Mouse (Mus musculus): ENCODE results near the gene Mien1. TPM values are rescaled to one million over a fixed set of nuclear protein-coding genes. Genes with fewer than 3 reads are reported as not detected.
A peak's percentile ranks its signal among the peaks of the same experiment; 100 is the strongest.

Mien1 gene
- polyA plus RNA-seq, 1 experiment = 37.1 TPM

DNA sequence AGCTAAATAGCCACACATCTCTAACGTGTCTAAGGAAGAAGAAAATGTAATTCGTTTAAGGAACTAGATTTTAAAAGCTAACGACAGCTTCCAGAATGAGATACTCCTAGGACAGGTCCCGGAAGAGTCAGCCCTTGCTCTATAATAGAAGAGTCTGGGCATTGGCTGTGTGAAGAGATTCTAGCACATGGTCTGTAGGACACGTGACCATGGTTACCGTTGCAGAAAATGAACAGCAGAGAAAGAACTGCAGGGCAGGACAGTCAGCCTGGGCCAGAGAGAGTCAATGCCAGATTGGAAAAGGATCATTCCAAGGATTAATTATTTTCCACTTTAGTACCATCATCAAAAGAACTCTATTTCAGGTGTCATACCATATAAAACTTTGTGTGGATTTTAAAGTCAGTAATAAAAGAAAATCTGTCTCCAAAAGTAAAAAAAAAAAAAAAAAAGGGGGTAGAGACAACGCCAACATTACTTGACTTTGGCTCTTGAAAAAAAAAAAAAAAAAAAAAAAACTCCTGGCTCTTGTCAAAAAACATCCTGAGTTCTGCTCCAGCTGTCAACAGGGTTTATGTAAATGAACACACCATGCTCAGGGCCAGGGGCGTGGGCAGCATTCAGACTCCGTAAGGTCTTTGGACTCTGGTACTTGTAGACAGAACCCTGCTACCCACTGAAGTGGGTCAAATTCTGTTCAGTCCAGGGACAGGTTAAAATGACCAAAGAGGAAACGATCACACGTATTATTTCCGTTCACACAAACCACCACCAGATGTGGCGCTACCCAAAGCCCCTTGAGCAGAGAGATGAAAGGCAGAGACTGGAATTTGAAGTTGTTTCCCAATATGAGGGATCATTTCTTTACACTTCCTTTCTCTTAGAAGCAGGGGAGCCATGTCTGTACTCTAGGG, 40.5 kb upstream of the Mien1 start:
- WGBS = 41% methylated on average over 13 of the region's 13 CpGs
- TF ChIP-seq POLR2A (IDR thresholded peaks at IDR 0.05; ENCODE audit: low read depth, low read length) = no peak
- TF ChIP-seq CTCF (IDR thresholded peaks at IDR 0.05; ENCODE audit: extremely low read depth, insufficient read depth, insufficient read length, insufficient replicate concordance) = no peak
- Histone ChIP-seq H3K4me3 (ENCODE audit: extremely low read depth, insufficient read depth, insufficient read length) (no peak overlapping the region), H3K4me1 (ENCODE audit: control insufficient read depth, insufficient read depth, insufficient read length) (peaks cover 20% of the 10 kb centered on the region; the same call in 1 of the 2 replicates), H3K36me3 (ENCODE audit: control insufficient read depth, insufficient read depth, low read length) (peaks cover 8% of the 10 kb centered on the region), H3K27me3 (ENCODE audit: control insufficient read depth, insufficient read depth, low read length) (no peaks in the 10 kb centered on the region), H3K27ac (ENCODE audit: insufficient read depth, low read length) (peak overlapping the region; percentile 67)
- DNase-seq (ENCODE audit: low read depth in 1 of 2, low spot score in 2 of 2) = no peak

- 45% methylated on average over 14 of the region's 14 CpGs for WGBS
- Histone ChIP-seq H3K36me3 (ENCODE audit: control insufficient read depth, insufficient read depth, low read length) (peaks cover 10% of the 10 kb centered on the region; the same call in 1 of the 2 replicates), H3K4me3 (ENCODE audit: extremely low read depth, insufficient read depth, insufficient read length) (peak overlapping the region; percentile 40), H3K27ac (ENCODE audit: insufficient read depth, low read length) (peak overlapping the region; percentile 74), H3K27me3 (ENCODE audit: control insufficient read depth, insufficient read depth, low read length) (no peaks in the 10 kb centered on the region), H3K4me1 (ENCODE audit: control insufficient read depth, insufficient read depth, insufficient read length) (peaks cover 20% of the 10 kb centered on the region; the same call in 1 of the 2 replicates)
- no peak for DNase-seq (ENCODE audit: low read depth in 1 of 2, low spot score in 2 of 2)
- TF ChIP-seq CTCF (IDR thresholded peaks at IDR 0.05; ENCODE audit: extremely low read depth, insufficient read depth, insufficient read length, insufficient replicate concordance) = no peak
- TF ChIP-seq POLR2A (IDR thresholded peaks at IDR 0.05; ENCODE audit: low read depth, low read length) = no peak
Measured at GRCm38 (mm10) chr11:98477011-98477701, 38.4 kb upstream of the Mien1 start.

DNA sequence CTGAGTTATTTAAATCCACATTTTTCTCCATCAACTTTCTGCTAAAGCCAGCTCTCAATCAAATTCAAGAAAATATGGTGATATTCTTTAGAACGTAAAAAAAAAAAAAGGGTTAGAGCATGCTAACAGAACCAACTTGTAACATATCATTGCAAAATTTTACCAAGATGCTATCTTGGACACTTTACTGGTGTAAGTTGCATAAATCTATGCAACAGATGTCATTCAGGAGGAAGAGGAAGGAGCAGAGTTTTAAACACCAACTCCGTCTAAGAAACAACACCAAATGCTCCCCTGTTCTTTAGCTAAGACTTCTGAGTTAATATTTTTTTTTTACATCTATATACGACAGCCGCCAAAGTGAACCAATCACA, 37.6 kb upstream of the Mien1 start:
- DNase-seq (ENCODE audit: low read depth in 1 of 2, low spot score in 2 of 2) = no peak
- peak overlapping the region; percentile 40 for H3K4me3 ChIP-seq (ENCODE audit: extremely low read depth, insufficient read depth, insufficient read length)
- H3K4me1 ChIP-seq (ENCODE audit: control insufficient read depth, insufficient read depth, insufficient read length) = peaks cover 25% of the 10 kb centered on the region; the same call in 1 of the 2 replicates
- 70% methylated on average over 4 of the region's 4 CpGs for WGBS
- TF ChIP-seq CTCF (IDR thresholded peaks at IDR 0.05; ENCODE audit: extremely low read depth, insufficient read depth, insufficient read length, insufficient replicate concordance) (no peak), POLR2A (IDR thresholded peaks at IDR 0.05; ENCODE audit: low read depth, low read length) (no peak)
- peaks cover 12% of the 10 kb centered on the region for H3K36me3 ChIP-seq (ENCODE audit: control insufficient read depth, insufficient read depth, low read length)
- H3K27me3 ChIP-seq (ENCODE audit: control insufficient read depth, insufficient read depth, low read length) = no peaks in the 10 kb centered on the region
- H3K27ac ChIP-seq (ENCODE audit: insufficient read depth, low read length) = peak overlapping the region; percentile 74

GRCm38 (mm10) chr11:98475630-98476433, 37.0 kb upstream of the Mien1 start:
- Histone ChIP-seq H3K4me1 (ENCODE audit: control insufficient read depth, insufficient read depth, insufficient read length) (peaks cover 29% of the 10 kb centered on the region; the same call in 1 of the 2 replicates), H3K36me3 (ENCODE audit: control insufficient read depth, insufficient read depth, low read length) (peaks cover 13% of the 10 kb centered on the region), H3K27me3 (ENCODE audit: control insufficient read depth, insufficient read depth, low read length) (no peaks in the 10 kb centered on the region), H3K4me3 (ENCODE audit: extremely low read depth, insufficient read depth, insufficient read length) (no peak overlapping the region), H3K27ac (ENCODE audit: insufficient read depth, low read length) (no peak overlapping the region)
- TF ChIP-seq CTCF (IDR thresholded peaks at IDR 0.05; ENCODE audit: extremely low read depth, insufficient read depth, insufficient read length, insufficient replicate concordance) (no peak), POLR2A (IDR thresholded peaks at IDR 0.05; ENCODE audit: low read depth, low read length) (no peak)
- DNase-seq (ENCODE audit: low read depth in 1 of 2, low spot score in 2 of 2) = no peak
- 79% methylated on average over 9 of the region's 9 CpGs for WGBS

- 85% methylated on average over 11 of the region's 11 CpGs for WGBS
- Histone ChIP-seq H3K27me3 (ENCODE audit: control insufficient read depth, insufficient read depth, low read length) (no peaks in the 10 kb centered on the region), H3K36me3 (ENCODE audit: control insufficient read depth, insufficient read depth, low read length) (peaks cover 13% of the 10 kb centered on the region), H3K27ac (ENCODE audit: insufficient read depth, low read length) (peak overlapping the region; percentile 15; the same call in 1 of the 2 replicates), H3K4me1 (ENCODE audit: control insufficient read depth, insufficient read depth, insufficient read length) (peaks cover 32% of the 10 kb centered on the region; the same call in 1 of the 2 replicates), H3K4me3 (ENCODE audit: extremely low read depth, insufficient read depth, insufficient read length) (no peak overlapping the region)
- no peak for DNase-seq (ENCODE audit: low read depth in 1 of 2, low spot score in 2 of 2)
- no peak for TF ChIP-seq POLR2A (IDR thresholded peaks at IDR 0.05; ENCODE audit: low read depth, low read length)
- no peak for TF ChIP-seq CTCF (IDR thresholded peaks at IDR 0.05; ENCODE audit: extremely low read depth, insufficient read depth, insufficient read length, insufficient replicate concordance)
Measured at GRCm38 (mm10) chr11:98474967-98475366, 36.2 kb upstream of the Mien1 start.

DNA sequence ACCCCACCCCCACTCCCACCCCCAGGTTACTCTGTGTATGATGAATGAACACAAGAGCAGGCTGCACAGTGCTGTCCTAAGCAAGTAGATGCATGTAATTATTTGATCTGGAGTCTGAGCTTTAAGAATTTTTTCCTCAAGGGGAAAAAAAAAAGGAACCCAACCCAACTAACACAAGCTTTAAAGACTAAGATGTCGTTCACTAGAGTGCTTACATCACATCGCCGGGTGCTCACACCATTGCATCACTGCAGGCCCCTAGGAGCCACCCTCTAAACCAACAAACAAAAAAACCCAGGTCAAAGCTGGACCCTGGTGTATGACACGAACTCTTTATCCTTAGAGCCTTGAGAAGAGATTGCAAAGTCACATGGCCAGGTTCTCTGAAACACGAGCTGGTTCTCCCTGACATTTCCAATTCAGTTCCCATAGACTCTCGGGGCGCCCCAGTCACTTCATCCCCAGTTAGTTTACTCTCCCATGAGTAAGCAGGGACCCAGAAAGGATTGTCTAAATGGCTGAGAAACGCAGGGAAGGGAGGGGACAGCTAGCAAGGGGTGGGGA, 35.2 kb upstream of the Mien1 start:
- TF ChIP-seq CTCF (IDR thresholded peaks at IDR 0.05; ENCODE audit: extremely low read depth, insufficient read depth, insufficient read length, insufficient replicate concordance) (no peak), POLR2A (IDR thresholded peaks at IDR 0.05; ENCODE audit: low read depth, low read length) (no peak)
- no peak for DNase-seq (ENCODE audit: low read depth in 1 of 2, low spot score in 2 of 2)
- Histone ChIP-seq H3K36me3 (ENCODE audit: control insufficient read depth, insufficient read depth, low read length) (peaks cover 15% of the 10 kb centered on the region), H3K27me3 (ENCODE audit: control insufficient read depth, insufficient read depth, low read length) (no peaks in the 10 kb centered on the region), H3K4me3 (ENCODE audit: extremely low read depth, insufficient read depth, insufficient read length) (no peak overlapping the region), H3K27ac (ENCODE audit: insufficient read depth, low read length) (no peak overlapping the region), H3K4me1 (ENCODE audit: control insufficient read depth, insufficient read depth, insufficient read length) (peaks cover 31% of the 10 kb centered on the region; the same call in 1 of the 2 replicates)
- WGBS = 66% methylated on average over 8 of the region's 8 CpGs

Measured in spleen, adult 2 months (tissue).